Mouse (Mus musculus) heart, adult 2 months (tissue): ENCODE results near the gene Eef2. TPM values are rescaled to one million over a fixed set of nuclear protein-coding genes. Genes with fewer than 3 reads are reported as not detected.
"Not testable (repeated sequence)": the region's sequence is repeated elsewhere in the genome, so short reads cannot be mapped to it uniquely, and the experiment has no call there.

Experiments used
- DNase-seq, 2 experiments: peaks; one replicate each; pipeline ENCODE4 v3.0.0; 2021
- H3K27ac ChIP-seq: fragments of 200-600 bp; 2 replicates; pipeline ENCODE4 v1.8.1; 2022
- H3K27me3 ChIP-seq: fragments of 200-500 bp; 2 replicates; pipeline ENCODE4 v1.6.1; 2012; ENCODE audit warnings: mild to moderate bottlenecking, low read length, inconsistent platforms, mixed read lengths; ENCODE audit not compliant: control insufficient read depth, insufficient read depth
- H3K36me3 ChIP-seq: fragments of 200-500 bp; 2 replicates; pipeline ENCODE4 v1.6.1; 2012; ENCODE audit warnings: low read length, inconsistent platforms; ENCODE audit not compliant: control insufficient read depth, insufficient read depth
- H3K4me1 ChIP-seq: fragments of 200-500 bp; 2 replicates; pipeline ENCODE4 v1.6.1; 2011; ENCODE audit warnings: low read length; ENCODE audit not compliant: control insufficient read depth, insufficient read depth
- H3K4me3 ChIP-seq: fragments of 200-600 bp; 2 replicates; pipeline ENCODE4 v1.8.1; 2022
- H3K79me2 ChIP-seq: fragments of 200-500 bp; replicated peaks from 2 replicates; pipeline ENCODE4 v1.6.1; 2012; ENCODE audit warnings: mild to moderate bottlenecking, inconsistent platforms, low read length, moderate library complexity, mixed read lengths; ENCODE audit not compliant: control insufficient read depth, insufficient read depth
- H3K9ac ChIP-seq: fragments of 200-500 bp; 2 replicates; pipeline ENCODE4 v1.6.1; 2012; ENCODE audit warnings: low read depth, mild to moderate bottlenecking, control low read depth, inconsistent platforms, low read length, mixed read lengths
- CTCF ChIP-seq: fragments of 200-600 bp; IDR thresholded peaks from 2 replicates; pipeline ENCODE4 v1.8.1; 2022; ENCODE audit warnings: antibody characterized with exemption, mild to moderate bottlenecking, moderate library complexity
- EP300 ChIP-seq: fragments of 200-500 bp; IDR thresholded peaks from 2 replicates; pipeline ENCODE4 v1.6.1; 2011; ENCODE audit warnings: low read depth, low read length, control low read depth; ENCODE audit not compliant: insufficient read depth
- POLR2A ChIP-seq: fragments of 200-500 bp; IDR thresholded peaks from 2 replicates; pipeline ENCODE4 v1.6.1; 2011; ENCODE audit warnings: mild to moderate bottlenecking, low read depth, low read length, control low read depth; ENCODE audit not compliant: insufficient read depth
- WGBS: fragments of 180-500 bp; shearing (Covaris S2); methylation state at CpG from one replicate; pipeline ENCODE4 v1.1.7; 2018; 5-methylcytosine and 5-hydroxymethylcytosine counted together
- intact Hi-C: fragments of 180-260 bp; cut with DNase I; formaldehyde crosslinking; loops from one replicate; pipeline ENCODE4 v1.15.1; 2025
- polyA plus RNA-seq: library from polyadenylated mRNA; depleted of rRNA; stranded (reverse); fragments of >200 nt; gene quantifications from 2 replicates; pipeline ENCODE4 v1.2.3, GENCODE M21; 2012
- total RNA-seq, 2 experiments: library from RNA; stranded (reverse); gene quantifications; 2 replicates each; pipeline ENCODE4 v1.2.3; 2021

The Eef2 gene
- total and polyA plus RNA-seq, 3 experiments, result 887 to 1,244 (median 1,027) TPM

- Histone ChIP-seq H3K27ac (peak overlapping the region; percentile 89), H3K27me3 (no peaks in the 10 kb centered on the region), H3K36me3 (peaks cover 3% of the 10 kb centered on the region; the same call in 1 of the 2 replicates), H3K4me3 (peak overlapping the region; percentile 34), H3K4me1 (peaks cover 11% of the 10 kb centered on the region), H3K9ac (peak overlapping the region; percentile 28), H3K79me2 (peaks cover 4% of the 10 kb centered on the region; the same call in 1 of the 2 replicates)
- TF ChIP-seq CTCF, result peak; percentile 99
- TF ChIP-seq EP300, result peak; percentile 96; the same call in 1 of the 2 replicates
- TF ChIP-seq POLR2A, result no peak
- 5% methylated on average over 29 of the region's 29 CpGs for WGBS
- intact Hi-C loops, result loop anchor here (2.0 to 10.0 kb wide), 5 partner anchors 88 to 430 kb away; partner anchors contain the start of gene Ap3d1
- DNase-seq, result peak; percentile 88 to 92
These were observed 1.6 kb upstream of the Eef2 start for GRCm38 (mm10) chr10:81174617-81175344.

- not testable (repeated sequence) for H3K36me3 ChIP-seq, H3K9ac ChIP-seq, H3K27me3 ChIP-seq, H3K4me3 ChIP-seq, DNase-seq, H3K79me2 ChIP-seq
- peaks cover 11% of the 10 kb centered on the region for H3K4me1 ChIP-seq
- peak overlapping the region; percentile 89 for H3K27ac ChIP-seq
- intact Hi-C loops, result loop anchor here (2.0 to 10.0 kb wide), 4 partner anchors 89 to 431 kb away; partner anchors contain the start of gene Ap3d1
- 2% methylated on average over 4 of the region's 4 CpGs for WGBS
These were observed 1.1 kb upstream of the Eef2 start for GRCm38 (mm10) chr10:81175345-81175701.

GRCm38 (mm10) chr10:81175936-81176465 is 430 bp upstream of the Eef2 start:
- TF ChIP-seq EP300, result no peak
- no peak for TF ChIP-seq POLR2A
- TF ChIP-seq CTCF, result no peak
- H3K27ac ChIP-seq, result peak overlapping the region; percentile 89
- H3K27me3 ChIP-seq, result no peaks in the 10 kb centered on the region
- H3K9ac ChIP-seq, result peak overlapping the region; percentile 20; the same call in 1 of the 2 replicates
- DNase-seq, result peak in 1 of 2 experiments; percentile 62
- 2% methylated on average over 13 of the region's 13 CpGs for WGBS
- intact Hi-C loops, result loop anchor here (2.0 to 10.0 kb wide), 5 partner anchors 71 to 431 kb away; partner anchors contain the start of genes Ap3d1 and Map2k2
- peaks cover 3% of the 10 kb centered on the region; the same call in 1 of the 2 replicates for H3K36me3 ChIP-seq
- H3K4me1 ChIP-seq, result peaks cover 11% of the 10 kb centered on the region
- peak overlapping the region; percentile 68 for H3K4me3 ChIP-seq
- H3K79me2 ChIP-seq, result peaks cover 4% of the 10 kb centered on the region; the same call in 1 of the 2 replicates

- peak overlapping the region; percentile 89 for H3K27ac ChIP-seq
- TF ChIP-seq CTCF, result no peak
- intact Hi-C loops, result loop anchor here (2.0 to 10.0 kb wide), 3 partner anchors 73 to 433 kb away; partner anchors contain the start of genes Ap3d1 and Map2k2
- peaks cover 3% of the 10 kb centered on the region; the same call in 1 of the 2 replicates for H3K36me3 ChIP-seq
- peak overlapping the region; percentile 68 for H3K4me3 ChIP-seq
- peaks cover 4% of the 10 kb centered on the region; the same call in 1 of the 2 replicates for H3K79me2 ChIP-seq
- H3K4me1 ChIP-seq, result peaks cover 12% of the 10 kb centered on the region
- WGBS, result 3% methylated on average over 16 of the region's 16 CpGs
- H3K9ac ChIP-seq, result peak overlapping the region; percentile 85
- H3K27me3 ChIP-seq, result no peaks in the 10 kb centered on the region
- peak in 1 of 2 experiments; percentile 51 for DNase-seq
These were observed 1.1 kb downstream of the Eef2 start for GRCm38 (mm10) chr10:81177491-81177925.

- Histone ChIP-seq H3K4me3 (peak overlapping the region; percentile 68), H3K4me1 (peaks cover 11% of the 10 kb centered on the region), H3K36me3 (peaks cover 3% of the 10 kb centered on the region; the same call in 1 of the 2 replicates), H3K79me2 (peaks cover 4% of the 10 kb centered on the region; the same call in 1 of the 2 replicates), H3K9ac (peak overlapping the region; percentile 85), H3K27me3 (no peaks in the 10 kb centered on the region), H3K27ac (no peak overlapping the region)
- intact Hi-C loops, result loop anchor here (2.0 to 10.0 kb wide), 3 partner anchors 73 to 433 kb away; partner anchors contain the start of genes Ap3d1 and Map2k2
- no peak for TF ChIP-seq POLR2A
- no peak for TF ChIP-seq CTCF
- TF ChIP-seq EP300, result no peak
- DNase-seq, result no peak
- WGBS, result 34% methylated on average over 14 of the region's 14 CpGs
These were observed 1.7 kb downstream of the Eef2 start for GRCm38 (mm10) chr10:81177958-81178712.
